In genomic region chr2:173335859-173336258, GRCm38 (mm10) we compare ENCODE assay signal across 8 mouse cellular contexts. TPM values are rescaled to one million over a fixed set of nuclear protein-coding genes. Genes with fewer than 3 reads are reported as not detected.
DNase-seq lines count a peak whose midpoint lies in the region; ATAC-seq and TF ChIP-seq lines count a peak whose summit lies in the region.

No protein-coding gene starts in this region.

- no peaks in the 10 kb centered on the region for H3K27me3 ChIP-seq in forebrain, postnatal 0 days (ENCODE audit: insufficient read depth, low read length)

- 9% methylated on average over 10 of the region's 10 CpGs for WGBS in forebrain, postnatal 0 days

- no peak overlapping the region for H3K4me3 ChIP-seq in forebrain, postnatal 0 days (ENCODE audit: low read depth, low read length)

- intact Hi-C loops in heart, postnatal 25 days (cut with DNase I), result loop anchor here (2.0 to 5.0 kb wide), 3 partner anchors 17 to 104 kb away; partner anchors contain the start of gene Pmepa1

- 0 out of 2 replicates have a peak, but pooled peaks cover 7% of the 10 kb centered on the region for H3K4me1 ChIP-seq in forebrain, postnatal 0 days (ENCODE audit: insufficient read depth)

- H3K36me3 ChIP-seq in forebrain, postnatal 0 days (ENCODE audit: insufficient read depth), result no peaks in the 10 kb centered on the region

- no peak overlapping the region for H3K4me2 ChIP-seq in forebrain, postnatal 0 days (ENCODE audit: low read depth)

- no peak for TF ChIP-seq CTCF in forebrain, postnatal 0 days (IDR thresholded peaks at IDR 0.05; ENCODE audit: low read depth)

- DNase-seq in cerebellum, adult 8-10 months, result peak; percentile 3
- no peak for DNase-seq in cerebellum, adult 11 months
- DNase-seq in forebrain, postnatal 0 days, result peak; percentile 55
- DNase-seq in heart, postnatal 25 days (ENCODE audit: low spot score), result peak; percentile 80
- peak; percentile 89 to 96 for DNase-seq in kidney, postnatal 25 days
- peak; percentile 55 to 62 for DNase-seq in lung, adult 18-20 months
- DNase-seq in ovary, postnatal 14 days (ENCODE audit: low spot score), result peak; percentile 46

- H3K27ac ChIP-seq in forebrain, postnatal 0 days (ENCODE audit: low read depth, low read length), result no peak overlapping the region

- H3K9ac ChIP-seq in forebrain, postnatal 0 days, result no peak overlapping the region

- peak; percentile 42 for ATAC-seq in forebrain, postnatal 0 days
- no peak for ATAC-seq in erythroblast, adult 5-6 weeks (replicated peaks; ENCODE audit: low FRiP score, poor library complexity, severe bottlenecking)

- no peaks in the 10 kb centered on the region for H3K9me3 ChIP-seq in forebrain, postnatal 0 days (ENCODE audit: low read length)

RNA-seq across cellular contexts. Expression of gene Pmepa1, which starts 59.5 kb away (rescaled TPM):
- 6.9 and 8.5 TPM in 2 replicates for total RNA-seq in forebrain, postnatal 0 days (2014; rRNA removed)
- 2.5 and 3.1 TPM in 2 replicates for polyA plus RNA-seq in forebrain, postnatal 0 days (2015; fragmentation: Nextera tagmentation; extraction: Ambion mirVana)
- total RNA-seq in heart, postnatal 25 days (2021), result 10 to 100 TPM; 28.2 to 31.9 TPM
- 0.96 TPM in 1 of 2 replicates, not detected in the other for total RNA-seq in erythroblast, adult 5-6 weeks (2015; ENCODE audit: low replicate concordance)
- not detected in 2 replicates for total RNA-seq in erythroblast, adult 5-6 weeks (2017; ENCODE audit: low replicate concordance)
